In the genomic region with DNA sequence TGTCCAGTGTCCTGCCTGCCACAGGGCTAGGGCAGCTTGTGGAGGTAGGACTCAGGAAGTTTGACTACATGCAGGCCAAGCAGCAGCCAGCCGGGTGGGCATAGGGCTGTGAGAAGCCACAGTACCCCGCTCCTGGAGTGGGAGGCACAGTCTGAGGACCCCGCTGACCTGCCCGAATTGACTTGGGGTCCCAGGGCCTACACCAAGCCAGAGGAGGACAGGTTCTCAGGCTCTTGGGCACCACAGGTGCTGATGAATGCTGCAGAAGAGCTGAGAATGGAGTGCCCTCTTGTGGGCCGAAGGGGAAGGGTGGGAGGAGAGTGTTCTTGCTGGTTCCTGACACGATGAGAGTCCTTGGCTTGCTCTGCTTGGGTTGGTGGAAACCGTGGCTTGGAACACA, we compare ENCODE assay signal across 9 mouse cellular contexts. TPM values are rescaled to one million over a fixed set of nuclear protein-coding genes. Genes with fewer than 3 reads are reported as not detected.
DNase-seq lines count a peak whose midpoint lies in the region; ATAC-seq lines count a peak whose summit lies in the region.
"Had no signal": no experiment of that assay in that cellular context is flagged by ENCODE, and none has a peak within 500 bp of the region (broad histone marks: within the 10 kb centered on the region; RNA-seq: fewer than 3 reads in every experiment).

No protein-coding gene starts in this region.

- no peaks in the 10 kb centered on the region for H3K36me3 ChIP-seq in kidney, embryonic 14.5 days (ENCODE audit: control insufficient read depth, insufficient read depth, low read length)
- H3K36me3 ChIP-seq in midbrain, embryonic 10.5 days: no peaks in the 10 kb centered on the region
- H3K36me3 ChIP-seq: G1E had no signal

- no peaks in the 10 kb centered on the region for H3K27me3 ChIP-seq in kidney, embryonic 14.5 days (ENCODE audit: control insufficient read depth, insufficient read depth, low read length)
- no peaks in the 10 kb centered on the region for H3K27me3 ChIP-seq in midbrain, embryonic 10.5 days (ENCODE audit: low read depth, poor library complexity, severe bottlenecking)

- no peaks in the 10 kb centered on the region for H3K4me1 ChIP-seq in kidney, embryonic 14.5 days (ENCODE audit: control insufficient read depth, insufficient read depth, low read length)
- no peaks in the 10 kb centered on the region for H3K4me1 ChIP-seq in midbrain, embryonic 10.5 days

- 55% methylated on average over 7 of the region's 7 CpGs for WGBS in kidney, embryonic 14.5 days
- WGBS in midbrain, embryonic 10.5 days: 63% methylated on average over 7 of the region's 7 CpGs

- no peak overlapping the region for H3K4me3 ChIP-seq in kidney, embryonic 14.5 days (ENCODE audit: low read length)
- no peak overlapping the region for H3K4me3 ChIP-seq in midbrain, embryonic 10.5 days

- no peak overlapping the region for H3K9ac ChIP-seq in kidney, embryonic 14.5 days (ENCODE audit: low read depth, low read length)

- DNase-seq in cerebellum, postnatal 36 days: peak; percentile 2 to 3
- no peak for DNase-seq in cerebellum, adult 9-11 months
- DNase-seq in 3134 (ENCODE audit: extremely low read depth, insufficient read length, low spot score): peak; percentile 6
- DNase-seq in embryo, embryonic 10 days (ENCODE audit: low spot score): peak; percentile 31
- peak; percentile 30 for DNase-seq in midbrain, embryonic 10.5 days (ENCODE audit: low spot score)
- DNase-seq in gastrocnemius, postnatal 10 days: no peak
- DNase-seq in spleen, adult 18-20 months: no peak

- H3K27ac ChIP-seq in kidney, embryonic 14.5 days (ENCODE audit: low read depth, low read length): no peak overlapping the region
- no peak overlapping the region for H3K27ac ChIP-seq in midbrain, embryonic 10.5 days (replicated peaks)

- ATAC-seq in kidney, embryonic 14.5 days (ENCODE audit: low FRiP score, low TSS enrichment): peak; percentile 78

- no peak overlapping the region for H3K4me2 ChIP-seq in kidney, embryonic 14.5 days (replicated peaks; ENCODE audit: low read depth, low read length)

- H3K9me3 ChIP-seq in kidney, embryonic 14.5 days (ENCODE audit: control insufficient read depth, low read length): no peaks in the 10 kb centered on the region
- H3K9me3 ChIP-seq in midbrain, embryonic 10.5 days (replicated peaks): no peaks in the 10 kb centered on the region

RNA-seq across cellular contexts. Expression of a gene that starts 39.8 kb away (rescaled TPM):
- not detected in 2 replicates for polyA plus RNA-seq in kidney, embryonic 14.5 days (2014; fragmentation: Nextera tagmentation; extraction: Ambion mirVana)
- polyA plus RNA-seq in midbrain, embryonic 10.5 days (2016; fragmentation: Nextera tagmentation; extraction: Ambion mirVana): not detected in 2 replicates
- not detected for total RNA-seq in gastrocnemius, postnatal 10 days (2021)
- total RNA-seq: G1E had no signal
- polyA plus RNA-seq: G1E had no signal

Comparison
In these comparisons a context has a peak if more than half of its experiments do, and no peak if none do; other contexts are left out.
1. DNase-seq: peak in cerebellum, postnatal 36 days (2 of 2), 3134 (single experiment), embryo, embryonic 10 days (single experiment) and midbrain, embryonic 10.5 days (single experiment); none in cerebellum, adult 9-11 months (single experiment), gastrocnemius, postnatal 10 days (single experiment) and spleen, adult 18-20 months (0 of 2).